In the genomic region with DNA sequence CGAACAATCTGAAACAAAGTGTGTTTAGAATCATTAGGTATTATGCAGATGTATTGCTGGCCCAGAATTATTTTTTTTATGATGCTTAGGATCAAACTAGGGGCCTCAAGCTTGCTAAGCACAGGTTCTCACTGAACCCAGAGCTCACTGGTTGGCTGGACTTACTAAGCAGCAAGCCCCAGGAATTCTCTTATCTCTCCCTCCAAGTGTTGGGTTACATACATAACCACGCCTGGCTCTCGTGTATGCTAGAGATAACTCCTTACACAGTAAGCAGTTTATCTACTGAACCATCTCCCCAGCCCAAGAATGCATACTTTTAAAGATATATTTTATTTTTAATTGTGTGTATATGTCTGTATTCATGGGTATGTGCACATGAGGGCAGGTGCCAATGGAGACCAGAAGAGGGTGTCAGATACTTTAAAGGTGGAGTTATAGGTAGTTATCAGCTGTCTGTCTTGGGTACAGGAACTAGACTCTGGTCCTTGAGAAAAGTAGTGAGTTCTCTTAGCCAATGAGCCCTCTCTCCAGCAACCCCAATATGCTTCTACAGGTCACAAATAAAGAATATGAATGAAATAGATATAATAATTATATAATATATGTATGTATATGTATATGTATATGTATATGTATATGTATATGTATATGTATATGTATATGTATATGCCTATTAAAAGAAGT, we compare ENCODE assay signal across 16 mouse cellular contexts.
DNase-seq lines count a peak whose midpoint lies in the region; ATAC-seq lines count a peak whose summit lies in the region.
"Had no signal": no experiment of that assay in that cellular context is flagged by ENCODE, and none has a peak within 500 bp of the region (broad histone marks: within the 10 kb centered on the region; RNA-seq: fewer than 3 reads in every experiment).

No protein-coding gene starts in this region.

- H3K36me3 ChIP-seq in heart, embryonic 11.5 days (ENCODE audit: control insufficient read depth, insufficient read depth, low read length), result no peaks in the 10 kb centered on the region
- H3K36me3 ChIP-seq in liver, embryonic 15.5 days (replicated peaks), result no peaks in the 10 kb centered on the region
- H3K36me3 ChIP-seq in hindbrain, embryonic 16.5 days (ENCODE audit: control insufficient read depth, insufficient read depth, low read length), result no peaks in the 10 kb centered on the region
- H3K36me3 ChIP-seq: hindbrain, embryonic 15.5 days; neural tube, embryonic 13.5 days had no signal

- no peaks in the 10 kb centered on the region for H3K27me3 ChIP-seq in heart, embryonic 11.5 days (ENCODE audit: control insufficient read depth, insufficient read depth, low read length)
- H3K27me3 ChIP-seq in liver, embryonic 15.5 days, result no peaks in the 10 kb centered on the region
- H3K27me3 ChIP-seq in hindbrain, embryonic 16.5 days (replicated peaks; ENCODE audit: control insufficient read depth, insufficient read depth, low read length), result no peaks in the 10 kb centered on the region
- H3K27me3 ChIP-seq: hindbrain, embryonic 15.5 days; megakaryocyte, embryonic 14.5 days; neural tube, embryonic 13.5 days had no signal

- no peak overlapping the region for H3K27ac ChIP-seq in heart, embryonic 11.5 days (ENCODE audit: low read depth, low read length)
- H3K27ac ChIP-seq in liver, embryonic 15.5 days (replicated peaks), result peak overlapping the region; percentile 81
- no peak overlapping the region for H3K27ac ChIP-seq in hindbrain, embryonic 16.5 days (ENCODE audit: low read depth, low read length)
- H3K27ac ChIP-seq: hindbrain, embryonic 15.5 days; neural tube, embryonic 13.5 days had no signal

- no peak overlapping the region for H3K9ac ChIP-seq in heart, embryonic 11.5 days (ENCODE audit: low read depth, low read length)
- H3K9ac ChIP-seq in liver, embryonic 15.5 days, result 0 out of 2 replicates have a peak overlapping the region, but pooled peaks have one; percentile 16
- H3K9ac ChIP-seq in hindbrain, embryonic 16.5 days (ENCODE audit: low read depth, low read length), result no peak overlapping the region
- H3K9ac ChIP-seq: hindbrain, embryonic 15.5 days; lung, embryonic 14.5 days; neural tube, embryonic 13.5 days had no signal

- no peaks in the 10 kb centered on the region for H3K9me3 ChIP-seq in heart, embryonic 11.5 days (replicated peaks; ENCODE audit: control insufficient read depth, low read length)
- no peaks in the 10 kb centered on the region for H3K9me3 ChIP-seq in liver, embryonic 15.5 days (replicated peaks)
- H3K9me3 ChIP-seq in hindbrain, embryonic 16.5 days (ENCODE audit: control insufficient read depth, low read length), result no peaks in the 10 kb centered on the region
- H3K9me3 ChIP-seq: hindbrain, embryonic 15.5 days; megakaryocyte, embryonic 14.5 days; neural tube, embryonic 13.5 days had no signal

- H3K4me3 ChIP-seq in heart, embryonic 11.5 days (ENCODE audit: low read depth, low read length), result no peak overlapping the region
- H3K4me3 ChIP-seq in liver, embryonic 15.5 days (replicated peaks), result no peak overlapping the region
- no peak overlapping the region for H3K4me3 ChIP-seq in hindbrain, embryonic 16.5 days (ENCODE audit: low read length)
- H3K4me3 ChIP-seq: hindbrain, embryonic 15.5 days; megakaryocyte, embryonic 14.5 days; neural tube, embryonic 13.5 days had no signal

- peak; percentile 73; the same call in 1 of the 2 replicates for ATAC-seq in heart, embryonic 11.5 days (replicated peaks; ENCODE audit: insufficient number of reproducible peaks, low FRiP score, low TSS enrichment)
- peak; percentile 60; the same call in 1 of the 2 replicates for ATAC-seq in common myeloid progenitor, adult 5-6 weeks (replicated peaks; ENCODE audit: low read depth, poor library complexity, severe bottlenecking)
- ATAC-seq in liver, embryonic 15.5 days (ENCODE audit: insufficient read depth), result peak; percentile 99
- no peak for ATAC-seq in hindbrain, embryonic 16.5 days

- H3K4me1 ChIP-seq in heart, embryonic 11.5 days (ENCODE audit: control insufficient read depth, insufficient read depth, low read length), result 0 out of 2 replicates have a peak, but pooled peaks cover 4% of the 10 kb centered on the region
- peaks cover 48% of the 10 kb centered on the region for H3K4me1 ChIP-seq in liver, embryonic 15.5 days (replicated peaks)
- H3K4me1 ChIP-seq in hindbrain, embryonic 16.5 days (ENCODE audit: control insufficient read depth, insufficient read depth, low read depth, low read length), result no peaks in the 10 kb centered on the region
- H3K4me1 ChIP-seq: hindbrain, embryonic 15.5 days; neural tube, embryonic 13.5 days had no signal

- DNase-seq in heart, postnatal 14 days, result no peak
- DNase-seq in yolk sac, embryonic 10.5 days (ENCODE audit: low spot score), result peak; percentile 9
- DNase-seq in cerebellum, postnatal 4 days (ENCODE audit: low spot score in 2 of 2), result no peak
- DNase-seq in embryo, embryonic 10 days (ENCODE audit: low spot score), result no peak
- DNase-seq: adrenal gland, adult 2 months; cerebellum, adult 9-10 months; left cerebral cortex, postnatal 4 days; lung, embryonic 14.5 days; thymus, postnatal 14 days had no signal

- WGBS in heart, embryonic 11.5 days (ENCODE audit: insufficient replicate concordance), result 32% methylated on average over 3 of the region's 3 CpGs
- WGBS in liver, embryonic 15.5 days (ENCODE audit: insufficient replicate concordance), result 19% methylated on average over 3 of the region's 3 CpGs
- WGBS in hindbrain, embryonic 16.5 days, result 86% methylated on average over 3 of the region's 3 CpGs

- intact Hi-C loops in heart, postnatal 14 days (cut with DNase I), result no loop called here

- H3K4me2 ChIP-seq in heart, embryonic 11.5 days, result no peak overlapping the region
- H3K4me2 ChIP-seq in liver, embryonic 15.5 days, result peak overlapping the region; percentile 41
- H3K4me2 ChIP-seq in hindbrain, embryonic 16.5 days (ENCODE audit: low read length), result no peak overlapping the region
- H3K4me2 ChIP-seq: hindbrain, embryonic 15.5 days; lung, embryonic 14.5 days; neural tube, embryonic 13.5 days had no signal
